Mouse (Mus musculus) MEL-GATA-1-ER (cell line): ENCODE measurements around the gene Tbx18.

Experiments
- DNase-seq: peaks from one replicate; pipeline ENCODE4 v3.0.0-alpha.2; 2012; ENCODE audit warnings: low read depth; ENCODE audit errors: extremely low read depth

Tbx18 gene

GRCm38 (mm10) chr9:87730961-87731535 lies at the start of gene Tbx18:
Tbx18 (minus strand) TSS chr9:87731260.
- no peak for DNase-seq

GRCm38 (mm10) chr9:87773951-87774350 lies 42.9 kb upstream of the Tbx18 start:
- DNase-seq = no peak

- no peak for DNase-seq
Observed at GRCm38 (mm10) chr9:87755621-87756020, 24.6 kb upstream of the Tbx18 start.

GRCm38 (mm10) chr9:87741599-87741998 lies 10.5 kb upstream of the Tbx18 start:
- no peak for DNase-seq

GRCm38 (mm10) chr9:87740667-87741066 lies 9.6 kb upstream of the Tbx18 start:
- DNase-seq = no peak

GRCm38 (mm10) chr9:87740241-87740645 lies 9.2 kb upstream of the Tbx18 start:
- DNase-seq = no peak

GRCm38 (mm10) chr9:87739543-87740161 lies 8.6 kb upstream of the Tbx18 start:
- no peak for DNase-seq

- no peak for DNase-seq
Observed at GRCm38 (mm10) chr9:87738766-87739542, 7.9 kb upstream of the Tbx18 start.

GRCm38 (mm10) chr9:87738123-87738522 lies 7.1 kb upstream of the Tbx18 start:
- no peak for DNase-seq

GRCm38 (mm10) chr9:87737271-87737670 lies 6.2 kb upstream of the Tbx18 start:
- no peak for DNase-seq

GRCm38 (mm10) chr9:87735046-87735445 lies 4.0 kb upstream of the Tbx18 start:
- DNase-seq = no peak

- no peak for DNase-seq
Observed at GRCm38 (mm10) chr9:87734631-87735030, 3.6 kb upstream of the Tbx18 start.

- no peak for DNase-seq
Observed at GRCm38 (mm10) chr9:87733732-87734131, 2.7 kb upstream of the Tbx18 start.

GRCm38 (mm10) chr9:87733236-87733630 lies 2.2 kb upstream of the Tbx18 start:
- no peak for DNase-seq

- DNase-seq = no peak
Observed at GRCm38 (mm10) chr9:87732416-87733235, 1.6 kb upstream of the Tbx18 start.

- DNase-seq = no peak
Observed at GRCm38 (mm10) chr9:87730271-87730960, 644 bp downstream of the Tbx18 start.

- no peak for DNase-seq
Observed at GRCm38 (mm10) chr9:87729316-87730270, 1.5 kb downstream of the Tbx18 start.

- no peak for DNase-seq
Observed at GRCm38 (mm10) chr9:87728107-87728506, 3.0 kb downstream of the Tbx18 start.

GRCm38 (mm10) chr9:87727155-87727953 lies 3.7 kb downstream of the Tbx18 start:
- DNase-seq = no peak
